Mouse (Mus musculus): ENCODE data around the gene Ap2a2. TPM values are rescaled to one million over a fixed set of nuclear protein-coding genes. Genes with fewer than 3 reads are reported as not detected.
A peak's percentile ranks its signal among the peaks of the same experiment; 100 is the strongest.
"Not testable (repeated sequence)": the region's sequence is repeated elsewhere in the genome, so short reads cannot be mapped to it uniquely, and the experiment has no call there.

The Ap2a2 gene
- total RNA-seq, 2 experiments from 2014 or later: 43.4 to 59.3 TPM

DNA sequence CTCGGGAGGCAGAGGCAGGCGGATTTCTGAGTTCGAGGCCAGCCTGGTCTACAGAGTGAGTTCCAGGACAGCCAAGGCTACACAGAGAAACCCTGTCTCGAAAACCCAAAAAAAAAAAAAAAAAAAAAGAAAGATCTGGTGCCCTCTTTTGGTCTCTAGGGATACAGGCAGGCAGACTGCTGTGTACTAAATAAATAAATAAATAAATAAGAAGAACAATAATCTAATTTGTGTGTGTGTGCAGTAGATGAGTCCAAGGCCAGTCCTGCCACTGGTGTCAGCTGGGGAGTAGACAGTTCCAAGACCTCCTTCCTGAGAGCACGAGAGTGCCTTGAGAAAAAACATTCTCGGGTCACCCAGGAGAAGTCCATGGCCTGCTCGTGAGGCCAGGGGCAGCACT is 28.3 kb downstream of the Ap2a2 start:
- not testable (repeated sequence) for ATAC-seq (replicated peaks; ENCODE audit: low FRiP score, poor library complexity, severe bottlenecking)

DNA sequence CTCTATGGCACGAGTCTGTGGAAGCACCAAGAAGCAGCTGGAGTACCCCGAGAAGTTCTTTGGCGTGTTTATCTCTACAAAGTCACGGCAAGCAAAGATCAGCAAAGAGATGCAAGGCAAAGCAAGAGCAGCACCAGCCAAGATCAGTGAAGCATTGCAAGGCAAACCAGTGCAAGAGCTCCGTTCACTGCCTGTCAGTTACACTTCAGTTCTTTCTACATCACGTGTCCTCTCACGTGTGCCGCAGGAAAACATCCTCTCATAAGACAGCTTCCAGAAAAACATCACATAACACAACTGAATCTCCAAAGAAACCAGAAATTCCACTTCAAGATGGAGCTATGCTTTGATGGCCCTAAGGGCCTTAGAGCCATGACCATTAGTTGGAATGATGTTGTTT is 29.0 kb downstream of the Ap2a2 start:
- ATAC-seq (replicated peaks; ENCODE audit: low FRiP score, poor library complexity, severe bottlenecking): no peak

DNA sequence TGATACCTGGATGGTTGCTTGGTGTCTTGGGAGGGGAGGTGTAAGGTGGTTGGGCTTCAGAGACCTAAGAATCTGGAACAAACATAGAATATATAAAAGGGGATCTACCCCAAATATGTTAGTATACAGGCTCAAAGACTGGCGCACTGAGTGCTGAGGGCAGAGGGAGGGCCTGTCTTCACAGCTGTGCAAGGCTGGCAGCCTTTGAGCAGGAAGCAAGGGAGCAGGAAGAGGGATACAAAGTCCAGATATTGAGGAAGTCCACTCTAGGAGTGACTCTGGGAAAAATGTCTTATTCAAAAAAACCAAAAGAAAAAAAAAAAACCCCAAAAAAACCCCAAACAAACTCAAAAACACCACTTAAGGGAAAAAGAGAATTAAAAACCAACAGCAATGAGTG is 30.1 kb downstream of the Ap2a2 start:
- no peak for ATAC-seq (replicated peaks; ENCODE audit: low FRiP score, poor library complexity, severe bottlenecking)

DNA sequence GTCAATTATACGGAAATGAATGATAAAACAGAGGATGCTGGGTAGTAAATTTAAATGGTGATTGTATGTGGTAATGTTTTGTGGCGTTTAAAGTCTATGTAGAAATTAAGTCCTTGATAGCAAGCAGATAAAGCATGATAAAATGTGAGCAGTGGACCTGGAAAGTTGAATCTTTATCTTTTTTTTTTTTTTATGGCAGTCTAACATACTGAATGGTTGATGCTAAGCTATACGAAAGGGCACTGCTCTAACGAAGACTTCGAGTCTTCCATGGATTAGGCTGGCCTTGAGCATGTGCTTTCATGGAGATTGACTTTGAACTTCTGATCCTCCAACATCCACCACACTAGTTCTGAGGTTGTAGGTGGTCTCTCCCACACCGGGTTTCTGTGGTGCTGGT is 31.1 kb downstream of the Ap2a2 start:
- ATAC-seq (replicated peaks; ENCODE audit: low FRiP score, poor library complexity, severe bottlenecking): no peak

DNA sequence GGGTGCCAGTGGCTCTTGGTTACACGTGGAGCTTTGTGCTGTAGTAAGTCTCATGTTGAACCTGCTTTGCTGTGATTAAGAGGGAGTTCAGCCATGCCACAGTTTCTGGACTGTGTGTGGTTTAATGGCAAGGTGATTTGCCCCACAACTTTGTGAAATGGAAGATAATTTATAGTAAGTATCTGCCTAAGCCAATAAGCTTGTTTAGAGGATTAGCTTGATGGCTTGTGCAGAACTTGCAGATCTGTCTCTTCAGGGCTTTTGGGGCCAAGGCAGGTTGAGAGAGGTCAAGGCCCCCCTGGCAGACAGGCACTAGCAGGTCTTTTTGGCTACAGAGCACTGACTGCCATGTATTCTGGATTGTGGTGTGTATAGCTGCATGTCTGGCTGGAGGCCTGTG is 35.0 kb downstream of the Ap2a2 start:
- ATAC-seq (replicated peaks; ENCODE audit: low FRiP score, poor library complexity, severe bottlenecking): no peak

DNA sequence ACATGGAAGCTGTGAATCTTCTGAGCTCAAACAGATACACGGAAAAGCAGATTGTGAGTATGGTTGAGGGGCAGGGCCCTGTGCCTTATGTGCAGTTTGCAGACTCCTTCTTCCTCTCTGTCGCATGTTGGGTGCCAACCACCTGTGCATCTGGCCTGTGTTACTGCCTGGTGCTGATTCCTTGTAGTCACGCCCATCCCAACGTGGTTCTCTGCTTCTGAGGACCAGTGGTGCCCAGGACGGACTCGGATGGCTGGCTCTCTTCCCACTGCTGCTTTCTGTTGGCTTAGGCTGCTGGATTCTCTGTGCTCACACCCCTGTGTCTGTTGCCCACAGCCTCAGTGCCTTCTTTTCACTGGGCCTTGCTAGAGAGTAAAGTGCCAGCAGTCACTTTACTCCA is 35.6 kb downstream of the Ap2a2 start:
- no peak for ATAC-seq (replicated peaks; ENCODE audit: low FRiP score, poor library complexity, severe bottlenecking)

DNA sequence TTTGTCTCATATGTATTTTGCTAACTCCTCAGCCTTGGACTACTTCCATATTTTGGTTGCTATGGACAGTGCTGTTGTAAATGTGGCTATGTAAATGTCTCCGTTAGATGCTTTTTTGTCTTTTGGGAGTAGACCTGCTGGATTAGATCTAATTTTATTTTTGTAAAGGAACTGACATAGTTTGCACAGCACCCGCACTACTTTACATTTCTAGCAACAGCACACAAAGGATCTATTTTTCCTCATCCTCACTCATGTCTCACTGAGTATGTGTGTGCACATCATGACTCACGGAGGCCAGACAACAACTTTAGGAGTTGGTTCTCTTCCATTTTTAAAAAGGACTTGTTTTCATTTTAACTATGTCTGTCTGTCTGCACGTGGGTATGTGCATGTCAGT is 45.7 kb downstream of the Ap2a2 start:
- no peak for ATAC-seq (replicated peaks; ENCODE audit: low FRiP score, poor library complexity, severe bottlenecking)

DNA sequence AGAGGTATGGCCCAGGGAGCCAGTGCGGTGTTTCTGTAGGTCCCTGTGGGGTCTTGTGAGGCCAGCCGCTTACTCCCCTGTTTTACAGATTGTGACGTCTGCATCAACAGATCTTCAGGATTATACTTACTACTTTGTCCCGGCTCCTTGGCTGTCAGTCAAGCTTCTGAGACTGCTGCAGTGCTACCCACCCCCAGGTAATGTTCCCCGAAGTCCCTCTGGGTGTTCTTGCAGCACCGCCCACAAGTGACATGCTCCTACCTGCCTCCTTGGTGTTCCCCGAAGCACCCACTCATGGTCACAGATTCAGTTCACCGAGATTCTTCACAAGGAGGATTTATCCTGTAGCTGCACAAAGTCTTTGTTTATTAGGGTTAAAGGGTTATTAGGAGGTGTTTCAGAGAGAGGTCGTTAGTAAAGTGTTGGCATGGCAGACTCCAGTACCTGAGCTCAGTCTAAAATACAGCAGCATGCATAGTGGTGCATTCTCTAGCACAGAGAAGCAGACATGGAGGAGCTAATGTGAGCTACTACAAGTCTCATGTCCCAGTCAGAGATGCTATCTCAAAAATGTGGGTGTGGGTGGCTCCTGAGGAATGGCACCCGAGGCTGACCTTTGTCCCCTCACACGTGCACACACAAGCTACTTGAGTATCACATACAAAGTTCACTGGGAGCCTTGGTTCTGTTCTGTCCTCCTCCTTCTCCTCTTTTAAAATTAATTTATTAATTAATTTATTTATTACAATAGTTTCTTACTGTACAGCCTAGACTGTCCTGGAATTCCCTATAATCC is 47.9 kb downstream of the Ap2a2 start:
- no peak for ATAC-seq (replicated peaks; ENCODE audit: low FRiP score, poor library complexity, severe bottlenecking)

DNA sequence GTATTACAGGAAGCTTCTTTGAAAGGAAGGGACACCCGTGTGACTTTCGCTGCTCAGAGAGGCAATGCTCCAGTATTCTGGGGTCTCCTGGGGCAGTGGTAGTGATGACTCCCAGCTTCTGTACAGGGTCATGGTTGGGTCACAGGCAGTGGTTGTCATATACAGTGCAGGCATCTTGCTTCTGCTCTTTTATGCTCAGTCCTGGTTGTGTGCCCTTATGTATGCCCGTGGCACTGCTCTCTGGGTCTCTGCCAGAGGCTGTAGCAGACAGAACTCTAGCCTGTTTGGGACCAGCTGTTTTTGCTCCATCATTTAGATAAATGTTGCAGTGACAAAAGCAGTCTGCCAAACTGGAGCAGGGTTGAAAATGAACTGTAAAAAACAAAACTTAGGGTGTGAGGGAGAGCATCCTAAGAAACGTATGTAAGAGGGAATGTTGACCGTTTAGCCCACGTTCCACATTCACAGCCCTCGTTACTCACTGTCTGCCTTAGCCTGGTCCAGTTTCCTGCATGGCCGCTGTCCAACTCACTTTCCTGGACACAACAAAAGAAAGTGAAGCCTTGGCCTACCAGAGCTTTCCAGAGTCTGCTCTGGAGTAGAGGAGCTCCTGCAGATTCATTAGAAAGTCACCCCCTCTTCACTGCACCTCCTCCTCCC is 49.9 kb downstream of the Ap2a2 start:
- no peak for ATAC-seq (replicated peaks; ENCODE audit: low FRiP score, poor library complexity, severe bottlenecking)

DNA sequence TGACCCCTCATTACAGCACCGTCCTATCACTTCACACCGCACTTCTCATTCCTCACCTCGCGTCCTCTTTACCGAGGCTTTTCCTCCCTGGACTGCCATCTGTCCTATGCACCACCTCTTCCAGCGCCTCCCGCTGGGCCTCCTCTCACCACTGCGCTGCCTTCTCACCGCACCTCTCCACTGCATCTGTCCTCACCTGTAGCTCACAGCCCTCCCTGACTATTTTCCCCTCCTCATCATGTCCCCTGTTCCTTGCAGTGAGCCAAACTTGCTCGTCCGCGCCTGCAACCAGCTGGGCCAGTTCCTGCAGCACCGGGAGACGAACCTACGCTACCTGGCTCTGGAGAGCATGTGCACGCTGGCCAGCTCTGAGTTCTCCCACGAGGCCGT is 50.4 kb downstream of the Ap2a2 start:
- ATAC-seq (replicated peaks; ENCODE audit: low FRiP score, poor library complexity, severe bottlenecking): no peak

DNA sequence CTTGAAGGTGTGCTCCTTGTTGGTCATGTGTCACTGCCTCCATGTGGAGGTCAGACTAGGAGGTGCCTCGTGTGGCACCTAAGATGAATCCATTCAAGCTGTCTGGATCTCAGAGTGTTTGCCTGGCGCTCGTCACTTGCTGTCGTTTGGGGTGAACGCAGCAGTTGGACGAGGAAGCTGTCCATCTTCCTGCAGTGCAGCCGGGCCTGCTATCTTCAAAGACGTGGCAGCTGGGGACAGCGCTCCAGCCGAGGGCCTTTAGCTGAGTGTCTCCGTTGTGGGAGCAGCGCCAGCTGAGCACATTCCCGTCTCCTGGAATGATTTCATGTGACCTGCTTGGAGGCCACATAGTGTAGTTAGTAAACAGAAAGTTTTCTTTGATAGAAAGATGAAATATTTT is 50.8 kb downstream of the Ap2a2 start:
- ATAC-seq (replicated peaks; ENCODE audit: low FRiP score, poor library complexity, severe bottlenecking): no peak

DNA sequence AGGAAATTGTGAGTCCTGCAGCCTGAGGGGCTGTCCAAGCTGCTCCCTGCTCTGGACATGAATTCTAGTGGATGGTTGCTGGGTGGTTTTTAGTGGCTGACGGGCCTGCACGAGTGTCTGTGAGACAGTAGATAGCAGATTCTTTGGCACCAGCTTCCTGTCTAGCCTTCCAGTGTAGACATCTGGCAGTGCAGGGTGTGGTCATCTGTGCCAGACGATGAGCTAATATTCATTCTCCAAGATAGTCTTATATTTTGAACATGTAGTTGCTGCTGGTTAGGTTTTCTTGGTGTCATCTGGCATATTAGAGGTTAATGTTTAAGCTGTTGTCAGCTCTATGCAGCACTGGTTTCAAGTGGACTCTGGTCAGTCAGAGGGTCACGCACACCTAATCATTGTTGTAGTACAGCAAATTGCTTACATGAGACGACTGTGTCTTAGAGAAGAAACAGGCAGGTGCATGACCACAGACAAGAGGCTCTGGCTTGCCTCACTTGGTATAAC is 52.4 kb downstream of the Ap2a2 start:
- ATAC-seq (replicated peaks; ENCODE audit: low FRiP score, poor library complexity, severe bottlenecking): peak; percentile 93

DNA sequence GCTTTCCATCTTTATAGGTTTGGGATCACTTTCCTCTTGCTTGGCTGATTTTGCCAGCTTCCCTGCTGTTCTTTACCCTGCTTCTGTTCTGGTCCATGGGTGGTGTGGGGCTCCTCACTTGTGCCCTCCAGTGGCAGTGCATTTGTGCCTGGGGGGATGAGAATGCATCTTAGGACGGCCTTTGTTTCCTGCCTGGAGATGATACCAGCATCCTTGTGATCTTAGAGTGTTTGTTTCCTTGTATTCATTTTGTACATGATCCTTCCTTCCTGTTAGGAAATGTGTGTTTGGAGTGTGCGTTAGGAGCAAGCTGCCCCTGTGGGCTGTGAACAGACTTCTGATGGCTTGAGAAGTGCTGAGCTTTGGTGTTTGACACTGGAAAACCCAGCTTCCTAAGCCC is 62.2 kb downstream of the Ap2a2 start:
- no peak for ATAC-seq (replicated peaks; ENCODE audit: low FRiP score, poor library complexity, severe bottlenecking)

DNA sequence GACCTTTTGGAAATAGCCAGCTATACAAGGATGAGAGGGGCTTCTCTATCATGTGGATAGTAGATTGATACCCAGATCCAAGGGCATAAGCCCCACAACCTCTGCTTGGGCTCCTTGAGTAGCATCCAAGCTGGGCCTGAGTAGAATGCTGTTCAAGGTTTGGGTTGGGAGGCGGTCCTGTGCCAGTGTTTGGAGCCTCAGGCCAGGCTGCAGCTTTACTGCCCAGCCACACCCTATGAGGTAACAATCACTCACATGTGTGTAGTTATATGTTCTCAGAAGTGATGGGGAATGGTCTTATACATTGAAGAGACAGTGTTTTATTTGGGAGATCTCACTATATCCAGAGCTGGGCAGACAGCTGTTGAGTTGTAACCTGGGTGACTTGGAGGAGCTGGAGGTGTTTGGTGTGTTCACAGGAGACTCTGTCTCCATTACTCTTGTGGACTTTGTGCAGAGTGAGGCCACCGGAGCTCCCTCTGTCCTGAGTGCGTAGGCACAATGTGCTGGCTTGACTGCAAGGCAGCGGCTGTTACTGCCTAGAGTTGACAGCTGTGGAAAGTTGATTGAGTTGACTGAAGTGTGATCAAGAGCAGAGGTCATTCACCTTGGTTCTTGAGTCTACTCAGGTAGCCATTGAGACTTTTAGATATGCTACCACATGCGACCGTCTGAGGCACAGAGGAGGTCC is 63.3 kb downstream of the Ap2a2 start:
- no peak for ATAC-seq (replicated peaks; ENCODE audit: low FRiP score, poor library complexity, severe bottlenecking)

DNA sequence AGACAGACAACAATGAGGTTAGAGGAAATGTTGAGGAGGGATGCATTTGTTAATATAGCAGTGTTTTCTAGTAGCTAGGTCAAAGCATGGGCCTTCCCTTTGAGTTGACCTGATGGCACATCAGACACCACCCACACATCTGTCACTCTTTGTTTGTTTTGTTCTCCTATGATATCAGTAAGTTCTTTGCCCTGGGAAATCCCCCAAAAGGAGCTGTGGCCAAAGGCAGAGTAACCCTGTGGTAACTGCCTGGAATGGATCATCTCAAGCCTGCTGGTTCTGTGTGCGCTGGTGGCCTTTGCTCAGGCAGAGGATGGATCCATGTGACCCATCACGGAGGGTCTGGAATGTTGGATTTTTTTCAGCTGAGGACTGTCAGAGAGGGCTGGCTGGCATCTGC is 66.0 kb downstream of the Ap2a2 start:
- no peak for ATAC-seq (replicated peaks; ENCODE audit: low FRiP score, poor library complexity, severe bottlenecking)

DNA sequence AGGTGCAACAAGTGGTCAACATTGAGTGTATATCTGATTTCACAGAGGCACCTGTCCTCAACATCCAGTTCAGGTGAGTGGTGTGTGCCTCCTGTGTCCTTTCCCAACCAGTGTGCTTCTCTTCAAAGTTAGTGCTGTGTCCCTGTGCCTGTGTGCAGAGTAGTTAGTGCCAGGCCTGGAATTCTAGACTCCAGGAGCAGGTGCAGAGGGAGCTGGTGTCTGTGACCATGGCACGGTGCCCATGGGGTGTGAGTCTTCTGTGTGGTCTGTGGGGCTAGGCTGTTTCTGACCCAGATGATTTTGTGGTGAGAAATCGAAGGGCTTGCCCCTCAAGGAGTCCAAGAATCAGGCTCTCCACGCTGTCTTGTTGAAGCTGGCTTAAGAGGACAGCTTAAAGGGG is 67.3 kb downstream of the Ap2a2 start:
- no peak for ATAC-seq (replicated peaks; ENCODE audit: low FRiP score, poor library complexity, severe bottlenecking)

DNA sequence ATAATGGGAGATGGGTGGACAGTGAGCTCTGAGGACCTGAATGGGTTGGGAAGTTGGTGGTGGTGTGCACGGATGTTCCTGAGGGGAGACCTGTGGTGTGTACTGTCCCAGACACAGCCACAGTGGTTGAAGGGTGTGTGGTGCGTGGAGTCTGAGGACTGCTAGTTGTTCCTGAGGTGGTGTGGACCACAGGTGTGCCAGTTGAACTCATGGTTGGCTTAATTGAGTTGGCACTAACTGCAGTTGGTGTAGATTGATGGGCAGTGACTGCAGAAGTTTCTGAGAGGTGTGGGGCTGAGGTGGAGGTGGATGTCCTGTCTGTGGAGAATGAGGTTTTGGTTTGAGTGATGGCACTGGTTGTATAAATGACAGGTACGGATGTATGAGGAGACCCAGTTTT is 76.1 kb downstream of the Ap2a2 start:
- peak; percentile 41 for ATAC-seq (replicated peaks; ENCODE audit: low FRiP score, poor library complexity, severe bottlenecking)

DNA sequence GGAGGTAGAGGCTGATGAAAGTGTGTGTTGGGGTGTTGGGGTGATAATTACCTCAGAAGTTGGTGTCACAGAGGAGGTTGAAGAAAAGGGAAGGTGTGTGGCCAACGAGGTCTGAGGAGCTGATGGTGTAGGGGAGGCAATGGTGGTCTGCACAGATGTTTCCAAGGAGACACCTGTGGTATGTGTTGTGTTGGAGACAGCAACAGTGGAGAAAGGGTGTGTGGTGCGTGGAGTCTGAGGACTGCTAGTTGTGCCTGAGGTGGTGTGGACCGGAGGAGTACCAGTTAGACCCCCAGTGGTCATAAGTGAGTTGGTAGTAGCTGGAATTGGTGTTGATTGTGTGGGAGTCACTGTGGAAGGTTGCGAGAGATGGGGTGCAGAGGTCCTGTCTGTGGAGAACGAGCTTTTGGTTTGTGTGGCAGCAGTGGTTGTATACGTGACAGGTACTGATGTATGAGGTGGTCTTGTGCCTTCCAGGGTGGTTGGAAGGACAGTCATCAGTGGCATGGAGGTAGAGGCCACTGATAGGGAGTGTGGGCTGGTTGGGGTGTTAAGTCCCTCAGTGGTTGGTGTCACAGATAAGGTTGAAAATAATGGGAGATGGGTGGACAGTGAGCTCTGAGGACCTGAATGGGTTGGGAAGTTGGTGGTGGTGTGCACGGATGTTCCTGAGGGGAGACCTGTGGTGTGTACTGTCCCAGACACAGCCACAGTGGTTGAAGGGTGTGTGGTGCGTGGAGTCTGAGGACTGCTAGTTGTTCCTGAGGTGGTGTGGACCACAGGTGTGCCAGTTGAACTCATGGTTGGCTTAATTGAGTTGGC is 76.8 kb downstream of the Ap2a2 start:
- peak; percentile 52 for ATAC-seq (replicated peaks; ENCODE audit: low FRiP score, poor library complexity, severe bottlenecking)

DNA sequence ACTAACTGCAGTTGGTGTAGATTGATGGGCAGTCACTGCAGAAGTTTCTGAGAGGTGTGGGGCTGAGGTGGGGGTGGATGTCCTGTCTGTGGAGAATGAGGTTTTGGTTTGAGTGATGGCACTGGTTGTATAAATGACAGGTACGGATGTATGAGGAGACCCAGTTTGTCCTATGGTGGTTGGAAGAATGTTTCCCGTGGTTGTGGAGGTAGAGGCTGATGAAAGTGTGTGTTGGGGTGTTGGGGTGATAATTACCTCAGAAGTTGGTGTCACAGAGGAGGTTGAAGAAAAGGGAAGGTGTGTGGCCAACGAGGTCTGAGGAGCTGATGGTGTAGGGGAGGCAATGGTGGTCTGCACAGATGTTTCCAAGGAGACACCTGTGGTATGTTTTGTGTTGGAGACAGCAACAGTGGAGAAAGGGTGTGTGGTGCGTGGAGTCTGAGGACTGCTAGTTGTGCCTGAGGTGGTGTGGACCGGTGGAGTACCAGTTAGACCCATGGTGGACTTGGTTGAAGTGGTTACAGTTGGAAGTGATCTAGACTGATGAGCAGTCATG is 77.4 kb downstream of the Ap2a2 start:
- ATAC-seq (replicated peaks; ENCODE audit: low FRiP score, poor library complexity, severe bottlenecking): peak; percentile 26

DNA sequence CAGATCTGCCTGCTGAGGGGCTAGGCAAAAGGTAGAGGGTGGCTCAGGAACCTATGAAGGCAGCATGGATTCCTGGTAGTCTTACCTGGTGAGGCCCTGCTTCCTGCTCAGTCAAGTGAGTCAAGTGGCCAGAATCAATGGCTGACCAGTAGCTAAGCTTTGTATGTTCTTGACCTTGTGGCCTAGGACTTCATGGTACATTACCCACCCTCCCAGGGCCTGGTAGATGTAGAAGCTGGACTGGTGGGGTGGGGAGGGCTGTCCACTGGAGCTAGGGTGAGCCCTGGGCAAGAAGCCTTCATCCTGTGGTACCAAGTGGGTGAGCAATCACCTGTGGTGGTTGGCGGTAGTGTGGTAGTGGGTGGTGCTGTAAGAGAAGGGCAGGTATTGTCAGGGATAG is 80.4 kb downstream of the Ap2a2 start:
- no peak for ATAC-seq (replicated peaks; ENCODE audit: low FRiP score, poor library complexity, severe bottlenecking)
